Mouse (Mus musculus): Measurements from ENCODE around the gene Sprr2h. TPM values are rescaled to one million over a fixed set of nuclear protein-coding genes. Genes with fewer than 3 reads are reported as not detected.

Sprr2h gene
- total RNA-seq (2014; rRNA removed) (not detected in 2 replicates), polyA plus RNA-seq (2015; fragmentation: Nextera tagmentation; extraction: Ambion mirVana) (not detected in 2 replicates)

GRCm38 (mm10) chr3:92385385-92385784 lies at the start of gene Sprr2h:
TSS of gene Sprr2h (plus strand) at chr3:92385685.
- H3K9me3 ChIP-seq (ENCODE audit: low read length) = no peaks in the 10 kb centered on the region
- H3K36me3 ChIP-seq (ENCODE audit: insufficient read depth) = no peaks in the 10 kb centered on the region
- TF ChIP-seq CTCF (IDR thresholded peaks at IDR 0.05; ENCODE audit: low read depth) = no peak
- DNase-seq = no peak
- H3K4me2 ChIP-seq (ENCODE audit: low read depth) = no peak within 1 kb of the TSS
- H3K27ac ChIP-seq (ENCODE audit: low read depth, low read length) = no peak within 1 kb of the TSS
- no peak within 1 kb of the TSS for H3K4me3 ChIP-seq (ENCODE audit: low read depth, low read length)
- WGBS = 78% methylated on average over 1 of the region's 1 CpGs
- no peak for ATAC-seq
- no peak within 1 kb of the TSS for H3K9ac ChIP-seq
- H3K27me3 ChIP-seq (ENCODE audit: insufficient read depth, low read length) = no peaks in the 10 kb centered on the region
- no peaks in the 10 kb centered on the region for H3K4me1 ChIP-seq (ENCODE audit: insufficient read depth)

- no peak for ATAC-seq
- Histone ChIP-seq H3K4me2 (ENCODE audit: low read depth) (no peak overlapping the region), H3K27me3 (ENCODE audit: insufficient read depth, low read length) (no peaks in the 10 kb centered on the region), H3K27ac (ENCODE audit: low read depth, low read length) (no peak overlapping the region), H3K36me3 (ENCODE audit: insufficient read depth) (no peaks in the 10 kb centered on the region), H3K9ac (no peak overlapping the region), H3K4me3 (ENCODE audit: low read depth, low read length) (no peak overlapping the region), H3K4me1 (ENCODE audit: insufficient read depth) (no peaks in the 10 kb centered on the region), H3K9me3 (ENCODE audit: low read length) (no peaks in the 10 kb centered on the region)
- no peak for TF ChIP-seq CTCF (IDR thresholded peaks at IDR 0.05; ENCODE audit: low read depth)
- DNase-seq = no peak
- 81% methylated on average over 1 of the region's 1 CpGs for WGBS
Measured at GRCm38 (mm10) chr3:92336278-92336677, 49.2 kb upstream of the Sprr2h start.

- Histone ChIP-seq H3K36me3 (ENCODE audit: insufficient read depth) (no peaks in the 10 kb centered on the region), H3K4me2 (ENCODE audit: low read depth) (no peak within 1 kb of the TSS), H3K9me3 (ENCODE audit: low read length) (no peaks in the 10 kb centered on the region), H3K9ac (no peak within 1 kb of the TSS), H3K4me3 (ENCODE audit: low read depth, low read length) (no peak within 1 kb of the TSS), H3K27ac (ENCODE audit: low read depth, low read length) (no peak within 1 kb of the TSS), H3K4me1 (ENCODE audit: insufficient read depth) (no peaks in the 10 kb centered on the region), H3K27me3 (ENCODE audit: insufficient read depth, low read length) (no peaks in the 10 kb centered on the region)
- DNase-seq = no peak
- ATAC-seq = no peak
- TF ChIP-seq CTCF (IDR thresholded peaks at IDR 0.05; ENCODE audit: low read depth) = no peak
- WGBS = 95% methylated on average over 5 of the region's 5 CpGs
Measured at GRCm38 (mm10) chr3:92338840-92339239, 46.6 kb upstream of the Sprr2h start, which contains the start of gene Sprr2d. TSS of gene Sprr2d (plus strand) at chr3:92339140.

DNA sequence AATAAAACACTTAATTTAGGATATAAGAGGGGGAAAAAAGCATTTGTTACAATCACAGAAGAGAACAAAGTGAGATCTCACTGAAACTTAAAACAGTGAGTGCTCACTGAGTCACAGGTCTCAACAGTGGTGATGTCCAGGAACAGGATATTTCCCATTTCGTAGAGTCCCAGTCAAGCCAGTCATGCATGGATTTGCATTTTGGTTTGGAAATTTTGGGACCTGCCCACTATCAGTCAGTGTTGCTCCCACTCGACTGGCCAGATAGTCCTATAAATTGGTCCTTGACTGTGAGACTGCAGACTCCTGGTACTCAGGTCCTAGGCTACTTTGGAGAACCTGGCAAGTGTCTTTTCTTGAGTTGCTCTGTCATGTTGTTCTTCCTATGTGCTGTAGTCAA lies 33.6 kb upstream of the Sprr2h start, which contains the start of gene Sprr2e:
TSS of gene Sprr2e (plus strand) at position 301 of the 400 bp plus-strand sequence.
- ATAC-seq (no peak), DNase-seq (no peak)
- no peaks in the 10 kb centered on the region for H3K27me3 ChIP-seq (ENCODE audit: insufficient read depth, low read length)
- H3K9me3 ChIP-seq (ENCODE audit: low read length) = no peaks in the 10 kb centered on the region
- no peak within 1 kb of the TSS for H3K4me2 ChIP-seq (ENCODE audit: low read depth)
- no peaks in the 10 kb centered on the region for H3K36me3 ChIP-seq (ENCODE audit: insufficient read depth)
- no peak within 1 kb of the TSS for H3K9ac ChIP-seq
- H3K27ac ChIP-seq (ENCODE audit: low read depth, low read length) = no peak within 1 kb of the TSS
- no peak for TF ChIP-seq CTCF (IDR thresholded peaks at IDR 0.05; ENCODE audit: low read depth)
- H3K4me3 ChIP-seq (ENCODE audit: low read depth, low read length) = no peak within 1 kb of the TSS
- 86% methylated on average over 2 of the region's 2 CpGs for WGBS
- no peaks in the 10 kb centered on the region for H3K4me1 ChIP-seq (ENCODE audit: insufficient read depth)

GRCm38 (mm10) chr3:92361619-92362018 lies 23.9 kb upstream of the Sprr2h start:
- DNase-seq (no peak), ATAC-seq (no peak)
- no peak overlapping the region for H3K9ac ChIP-seq
- no peaks in the 10 kb centered on the region for H3K27me3 ChIP-seq (ENCODE audit: insufficient read depth, low read length)
- no peaks in the 10 kb centered on the region for H3K4me1 ChIP-seq (ENCODE audit: insufficient read depth)
- TF ChIP-seq CTCF (IDR thresholded peaks at IDR 0.05; ENCODE audit: low read depth) = no peak
- no peak overlapping the region for H3K4me2 ChIP-seq (ENCODE audit: low read depth)
- H3K36me3 ChIP-seq (ENCODE audit: insufficient read depth) = no peaks in the 10 kb centered on the region
- no peak overlapping the region for H3K27ac ChIP-seq (ENCODE audit: low read depth, low read length)
- H3K4me3 ChIP-seq (ENCODE audit: low read depth, low read length) = no peak overlapping the region
- no peaks in the 10 kb centered on the region for H3K9me3 ChIP-seq (ENCODE audit: low read length)

GRCm38 (mm10) chr3:92364887-92365286 lies 20.6 kb upstream of the Sprr2h start, which contains the start of gene Sprr2f:
TSS of gene Sprr2f (plus strand) at chr3:92365187.
- no peak within 1 kb of the TSS for H3K9ac ChIP-seq
- ATAC-seq (no peak), DNase-seq (no peak)
- H3K4me3 ChIP-seq (ENCODE audit: low read depth, low read length) = no peak within 1 kb of the TSS
- H3K4me1 ChIP-seq (ENCODE audit: insufficient read depth) = no peaks in the 10 kb centered on the region
- no peaks in the 10 kb centered on the region for H3K27me3 ChIP-seq (ENCODE audit: insufficient read depth, low read length)
- no peak for TF ChIP-seq CTCF (IDR thresholded peaks at IDR 0.05; ENCODE audit: low read depth)
- H3K36me3 ChIP-seq (ENCODE audit: insufficient read depth) = no peaks in the 10 kb centered on the region
- no peak within 1 kb of the TSS for H3K4me2 ChIP-seq (ENCODE audit: low read depth)
- H3K27ac ChIP-seq (ENCODE audit: low read depth, low read length) = no peak within 1 kb of the TSS
- no peaks in the 10 kb centered on the region for H3K9me3 ChIP-seq (ENCODE audit: low read length)
- WGBS = 74% methylated on average over 3 of the region's 3 CpGs

DNA sequence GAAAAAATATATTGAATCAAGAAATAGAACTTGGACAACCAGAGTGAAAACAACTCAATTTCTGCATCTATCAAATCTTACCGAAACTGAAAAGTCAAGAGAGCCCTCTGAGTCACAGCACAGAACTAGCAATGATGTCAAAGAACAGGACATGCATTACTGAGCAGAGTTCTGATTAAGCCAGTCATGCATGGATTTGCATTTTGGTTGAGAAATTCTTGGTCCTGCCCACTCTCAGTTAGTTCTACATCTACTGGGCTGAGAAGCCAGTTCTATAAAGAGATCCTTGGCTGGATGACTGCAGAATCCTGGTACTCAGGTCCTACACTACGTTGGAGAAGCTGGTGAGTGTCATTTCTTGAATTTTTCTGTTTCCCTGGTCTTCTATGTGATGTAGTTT lies 11.9 kb upstream of the Sprr2h start:
- no peak overlapping the region for H3K9ac ChIP-seq
- no peak for TF ChIP-seq CTCF (IDR thresholded peaks at IDR 0.05; ENCODE audit: low read depth)
- H3K4me3 ChIP-seq (ENCODE audit: low read depth, low read length) = no peak overlapping the region
- no peak for DNase-seq
- H3K27ac ChIP-seq (ENCODE audit: low read depth, low read length) = no peak overlapping the region
- no peaks in the 10 kb centered on the region for H3K9me3 ChIP-seq (ENCODE audit: low read length)
- H3K4me2 ChIP-seq (ENCODE audit: low read depth) = no peak overlapping the region
- ATAC-seq = no peak
- H3K4me1 ChIP-seq (ENCODE audit: insufficient read depth) = no peaks in the 10 kb centered on the region
- 78% methylated on average over 2 of the region's 2 CpGs for WGBS
- H3K27me3 ChIP-seq (ENCODE audit: insufficient read depth, low read length) = no peaks in the 10 kb centered on the region
- H3K36me3 ChIP-seq (ENCODE audit: insufficient read depth) = no peaks in the 10 kb centered on the region

Data from forebrain, postnatal 0 days (tissue).